In genomic region chr10:128091564-128092505, GRCm38 (mm10) we compare ENCODE assay signal across 8 mouse cellular contexts. TPM values are rescaled to one million over a fixed set of nuclear protein-coding genes. Genes with fewer than 3 reads are reported as not detected.
DNase-seq lines count a peak whose midpoint lies in the region; ATAC-seq and TF ChIP-seq lines count a peak whose summit lies in the region.

Gene Baz2a, plus strand, starts transcription at chr10:128091577.

- WGBS in hindbrain, embryonic 15.5 days, result 1% methylated on average over 20 of the region's 20 CpGs
- WGBS in spleen, adult 2 months, result under 1% methylated on average over 20 of the region's 20 CpGs

- peak within 1 kb of the TSS; percentile 79 for H3K4me3 ChIP-seq in gastrocnemius, adult 2 months
- H3K4me3 ChIP-seq in hindbrain, embryonic 15.5 days, result peak within 1 kb of the TSS; percentile 82
- peak within 1 kb of the TSS; percentile 96 for H3K4me3 ChIP-seq in megakaryocyte, embryonic 14.5 days (replicated peaks)
- peak within 1 kb of the TSS; percentile 97 for H3K4me3 ChIP-seq in spleen, adult 2 months (ENCODE audit: extremely low read depth, insufficient read depth, insufficient read length)

- peak within 1 kb of the TSS; percentile 91 for H3K4me2 ChIP-seq in hindbrain, embryonic 15.5 days

- H3K27me3 ChIP-seq in hindbrain, embryonic 15.5 days, result no peaks in the 10 kb centered on the region
- H3K27me3 ChIP-seq in megakaryocyte, embryonic 14.5 days (replicated peaks), result no peaks in the 10 kb centered on the region
- no peaks in the 10 kb centered on the region for H3K27me3 ChIP-seq in spleen, adult 2 months (ENCODE audit: control insufficient read depth, insufficient read depth, low read length)

- peak; percentile 59 for TF ChIP-seq POLR2A in spleen, adult 2 months (IDR thresholded peaks at IDR 0.05; ENCODE audit: low read depth, low read length)

- no peaks in the 10 kb centered on the region for H3K9me3 ChIP-seq in hindbrain, embryonic 15.5 days
- no peaks in the 10 kb centered on the region for H3K9me3 ChIP-seq in megakaryocyte, embryonic 14.5 days

- H3K27ac ChIP-seq in gastrocnemius, adult 2 months, result peak within 1 kb of the TSS; percentile 88
- H3K27ac ChIP-seq in hindbrain, embryonic 15.5 days (replicated peaks), result peak within 1 kb of the TSS; percentile 86
- H3K27ac ChIP-seq in spleen, adult 2 months (ENCODE audit: insufficient read depth, low read length), result peak within 1 kb of the TSS; percentile 97

- peak within 1 kb of the TSS; percentile 84 for H3K9ac ChIP-seq in hindbrain, embryonic 15.5 days

- peaks cover 42% of the 10 kb centered on the region for H3K4me1 ChIP-seq in hindbrain, embryonic 15.5 days (replicated peaks)
- peaks cover 74% of the 10 kb centered on the region for H3K4me1 ChIP-seq in megakaryocyte, embryonic 14.5 days
- H3K4me1 ChIP-seq in spleen, adult 2 months (ENCODE audit: control insufficient read depth, insufficient read depth, insufficient read length), result peaks cover 10% of the 10 kb centered on the region; the same call in 1 of the 2 replicates

- DNase-seq in embryo, embryonic 10.5 days (ENCODE audit: low spot score), result peak; percentile 59
- DNase-seq in embryo, embryonic 10 days (ENCODE audit: low spot score), result no peak
- DNase-seq in cerebellum, adult 18-20 months, result peak; percentile 58 to 61
- peak; percentile 60 for DNase-seq in gastrocnemius, adult 2 months
- peak in 1 of 2 experiments; percentile 62 for DNase-seq in left cerebral cortex, postnatal 10 days (ENCODE audit: extremely low spot score in 1 of 2, low spot score in 2 of 2)
- DNase-seq in spleen, adult 2 months (ENCODE audit: low read depth in 1 of 2, low spot score in 2 of 2), result peak; percentile 65 to 70

- peak; percentile 3; the same call in 1 of the 2 replicates for ATAC-seq in hindbrain, embryonic 15.5 days (ENCODE audit: low FRiP score, low read depth)

- no peak for TF ChIP-seq CTCF in gastrocnemius, adult 2 months (IDR thresholded peaks at IDR 0.05)
- no peak for TF ChIP-seq CTCF in spleen, adult 2 months (IDR thresholded peaks at IDR 0.05; ENCODE audit: extremely low read depth, insufficient read depth, insufficient read length, insufficient replicate concordance)

- intact Hi-C loops in gastrocnemius, adult 2 months (cut with DNase I), result loop anchor here (2.0 to 5.0 kb wide), 2 partner anchors 50 to 95 kb away; no protein-coding TSS in a partner anchor
- intact Hi-C loops in left cerebral cortex, postnatal 10 days (cut with DNase I), result loop anchor here (5.0 kb wide), 1 partner anchor 95 kb away; no protein-coding TSS in a partner anchor

- peaks cover 39% of the 10 kb centered on the region for H3K36me3 ChIP-seq in hindbrain, embryonic 15.5 days
- H3K36me3 ChIP-seq in megakaryocyte, embryonic 14.5 days (replicated peaks; ENCODE audit: low read length), result peaks cover 38% of the 10 kb centered on the region
- H3K36me3 ChIP-seq in spleen, adult 2 months (ENCODE audit: control insufficient read depth, insufficient read depth, low read length), result peaks cover 26% of the 10 kb centered on the region

RNA-seq across cellular contexts. Expression of gene Baz2a, which starts in this region (rescaled TPM):
- 10 to 100 TPM; 12.7 to 13.2 TPM for total RNA-seq in gastrocnemius, adult 2 months (2021)
- polyA plus RNA-seq in hindbrain, embryonic 15.5 days (2015; fragmentation: Nextera tagmentation; extraction: Ambion mirVana), result 8.1 and 8.3 TPM in 2 replicates
- total RNA-seq in left cerebral cortex, postnatal 10 days (2021), result 10 to 100 TPM; 29.5 to 31.3 TPM
- polyA plus RNA-seq in megakaryocyte, embryonic 14.5 days (2012; ENCODE audit: insufficient read depth, low replicate concordance), result 6.9 and 16.7 TPM in 2 replicates
- polyA plus RNA-seq in spleen, adult 2 months (2012; rRNA removed), result 39.0 and 43.3 TPM in 2 replicates
